Mouse (Mus musculus) urinary bladder, adult 18-20 months (tissue): ENCODE data around the gene H2-Q2.
"Not testable (repeated sequence)": the region's sequence is repeated elsewhere in the genome, so short reads cannot be mapped to it uniquely, and the experiment has no call there.

Source experiments
- DNase-seq, 2 experiments: peaks; one replicate each; pipeline ENCODE4 v3.0.0; 2022; ENCODE audit warnings: low spot score in 2 of 2, mixed read lengths in 2 of 2

The H2-Q2 gene

DNA sequence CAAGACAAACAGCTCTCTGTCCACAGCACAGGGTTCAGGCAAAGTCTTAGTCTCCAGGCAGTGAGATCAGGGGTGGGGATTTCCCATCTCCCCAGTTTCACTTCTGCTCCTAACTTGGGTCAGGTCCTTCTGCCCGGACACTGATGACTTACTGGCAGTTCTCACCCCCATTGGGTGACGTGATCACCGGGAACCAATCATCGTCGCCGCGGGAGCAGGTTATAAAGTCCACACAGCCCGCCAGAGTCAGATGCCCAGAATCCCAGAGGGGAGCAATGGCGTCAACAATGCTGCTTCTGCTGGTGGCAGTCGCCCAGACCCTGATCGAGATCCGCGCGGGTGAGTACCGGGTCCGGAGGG lies 37.3 kb downstream of the H2-Q2 start, which contains the start of gene H2-Q4:
TSS of gene H2-Q4 (plus strand) at position 249 of the 360 bp plus-strand sequence.
- DNase-seq = peak; percentile 89 to 92

DNA sequence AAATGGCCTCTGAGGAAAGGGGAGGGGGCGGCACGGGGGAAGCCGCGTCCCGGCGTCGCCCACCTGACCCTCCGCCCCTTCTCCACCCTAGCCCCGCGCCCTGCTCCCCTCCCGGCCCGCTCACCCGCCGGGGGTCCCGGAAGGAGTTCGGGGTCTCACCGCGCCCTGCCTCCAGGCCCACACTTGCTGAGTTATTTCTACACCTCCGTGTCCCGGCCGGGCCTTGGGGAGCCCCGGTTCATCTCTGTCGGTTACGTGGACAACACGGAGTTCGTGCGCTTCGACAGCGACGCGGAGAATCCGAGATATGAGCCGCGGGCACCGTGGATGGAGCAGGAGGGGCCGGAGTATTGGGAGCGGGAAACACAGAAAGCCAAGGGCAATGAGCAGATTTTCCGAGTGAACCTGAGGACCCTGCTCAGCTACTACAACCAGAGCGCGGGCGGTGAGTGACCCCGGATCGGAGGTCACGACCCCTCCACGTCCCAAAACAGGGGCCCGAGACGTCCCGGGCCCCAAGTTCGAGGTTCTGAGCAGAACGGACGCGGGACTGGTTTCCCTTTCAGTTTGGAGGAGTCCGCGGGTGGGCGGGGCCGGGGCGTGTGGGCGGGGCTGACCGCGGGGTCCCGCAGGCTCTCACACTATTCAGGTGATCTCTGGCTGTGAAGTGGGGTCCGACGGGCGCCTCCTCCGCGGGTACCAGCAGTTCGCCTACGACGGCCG lies 37.8 kb downstream of the H2-Q2 start:
- peak; percentile 11 to 62 for DNase-seq

DNA sequence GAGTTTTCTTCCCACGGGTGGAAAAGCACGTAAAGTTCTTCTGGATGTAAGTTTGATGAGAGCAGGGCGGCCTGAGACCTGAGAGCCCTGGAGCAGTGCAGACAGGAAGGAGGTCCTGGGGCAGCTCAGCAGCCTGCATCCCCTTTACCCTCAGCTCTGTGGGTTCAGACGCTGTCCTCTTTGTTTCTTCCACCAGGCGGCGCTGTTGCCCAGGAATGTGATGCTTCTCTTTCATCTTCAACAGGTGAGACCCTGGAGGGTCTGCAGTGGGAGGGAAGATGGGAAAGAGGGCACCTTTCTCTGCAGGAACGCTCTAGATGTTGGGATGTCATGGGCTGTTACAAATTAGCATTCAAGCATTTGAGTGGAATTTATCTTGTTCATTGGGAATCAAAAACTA lies 47.8 kb downstream of the H2-Q2 start:
- not testable (repeated sequence) for DNase-seq

DNA sequence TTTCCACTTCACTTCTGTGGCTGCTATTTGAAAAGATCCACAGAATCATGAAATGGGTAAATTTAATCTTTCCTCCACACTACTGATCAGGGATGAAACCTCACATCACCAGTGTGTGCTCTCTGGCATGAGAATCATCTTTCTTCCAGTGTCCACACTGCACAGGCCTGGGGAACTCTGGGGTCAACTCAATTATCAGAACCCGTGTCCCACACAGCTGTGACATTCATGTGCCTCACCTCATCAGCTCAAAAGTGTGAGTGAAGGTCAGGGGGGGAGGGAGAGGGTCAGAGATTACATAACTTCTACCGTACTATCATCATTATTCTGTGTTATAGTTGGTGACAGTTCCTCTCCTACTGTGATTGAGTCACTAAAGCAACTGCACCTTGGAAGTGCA lies 50.6 kb downstream of the H2-Q2 start:
- DNase-seq = not testable (repeated sequence)

DNA sequence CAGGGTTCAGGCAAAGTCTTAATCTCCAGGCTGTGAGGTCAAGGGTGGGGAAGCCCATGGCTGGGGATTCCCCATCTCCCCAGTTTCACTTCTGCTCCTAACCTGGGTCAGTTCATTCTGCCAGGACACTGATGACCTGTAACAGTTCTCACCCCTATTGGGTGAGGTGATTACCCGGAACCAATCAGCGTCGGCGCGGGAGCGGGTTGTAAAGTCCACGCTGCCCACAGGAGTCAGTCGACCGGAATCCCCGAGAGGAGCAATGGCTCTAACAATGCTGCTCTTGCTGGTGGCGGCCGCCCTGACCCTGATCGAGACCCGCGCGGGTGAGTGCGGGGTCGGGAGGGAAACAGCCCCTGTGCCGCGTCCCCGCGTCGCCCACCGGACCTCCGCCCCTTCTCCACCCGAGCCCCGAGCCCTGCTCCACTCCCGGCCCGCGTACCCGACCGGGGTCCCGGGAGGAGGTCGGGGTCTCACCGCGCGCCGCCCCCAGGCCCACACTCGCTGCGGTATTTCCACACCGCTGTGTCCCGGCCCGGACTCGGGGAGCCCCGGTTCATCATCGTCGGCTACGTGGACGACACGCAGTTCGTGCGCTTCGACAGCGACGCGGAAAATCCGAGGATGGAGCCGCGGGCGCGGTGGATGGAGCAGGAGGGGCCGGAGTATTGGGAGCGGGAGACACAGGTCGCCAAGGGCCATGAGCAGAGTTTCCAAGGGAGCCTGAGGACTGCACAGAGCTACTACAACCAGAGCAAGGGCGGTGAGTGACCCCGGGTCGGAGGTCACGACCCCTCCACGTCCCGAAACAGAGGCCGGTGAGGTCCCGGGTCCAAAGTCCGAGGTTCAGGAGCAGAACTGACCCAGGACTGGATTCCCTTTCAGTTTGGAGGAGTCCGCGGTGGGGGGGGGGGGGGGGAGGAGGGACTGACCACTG lies 52.1 kb downstream of the H2-Q2 start:
- DNase-seq = not testable (repeated sequence)
